Mouse (Mus musculus): ENCODE measurements at regions not wholly inside any gene's neighbourhood (a gene's known extent, or its start where the extent isn't known, plus 50 kb on each side); places are given as distances from the start of the nearest gene placed in this dataset.
A peak's percentile ranks its signal among the peaks of the same experiment; 100 is the strongest.

GRCm38 (mm10) chr17:4639531-4639930, 354.6 kb upstream of the Arid1b start:
- DNase-seq, result no peak
- Histone ChIP-seq H3K4me1 (ENCODE audit: control insufficient read depth, insufficient read depth, low read length) (peaks cover 6% of the 10 kb centered on the region; the same call in 1 of the 2 replicates), H3K4me3 (replicated peaks; ENCODE audit: low read depth, low read length) (no peak overlapping the region), H3K27ac (replicated peaks; ENCODE audit: low read depth, low read length) (no peak overlapping the region), H3K9me3 (ENCODE audit: control insufficient read depth, low read length) (0 out of 2 replicates have a peak, but pooled peaks cover 3% of the 10 kb centered on the region), H3K4me2 (ENCODE audit: low read length) (no peak overlapping the region), H3K36me3 (ENCODE audit: control insufficient read depth, insufficient read depth, low read length) (no peaks in the 10 kb centered on the region), H3K9ac (replicated peaks; ENCODE audit: low read length) (no peak overlapping the region), H3K27me3 (ENCODE audit: control insufficient read depth, insufficient read depth, low read length) (no peaks in the 10 kb centered on the region)
- WGBS, result 92% methylated on average over 4 of the region's 4 CpGs
- no peak for ATAC-seq (ENCODE audit: low FRiP score, low TSS enrichment)

- Histone ChIP-seq H3K27ac (replicated peaks; ENCODE audit: low read depth, low read length) (no peak overlapping the region), H3K27me3 (ENCODE audit: control insufficient read depth, insufficient read depth, low read length) (no peaks in the 10 kb centered on the region), H3K9ac (replicated peaks; ENCODE audit: low read length) (no peak overlapping the region), H3K4me1 (ENCODE audit: control insufficient read depth, insufficient read depth, low read length) (peaks cover 6% of the 10 kb centered on the region; the same call in 1 of the 2 replicates), H3K9me3 (ENCODE audit: control insufficient read depth, low read length) (0 out of 2 replicates have a peak, but pooled peaks cover 3% of the 10 kb centered on the region), H3K4me3 (replicated peaks; ENCODE audit: low read depth, low read length) (no peak overlapping the region), H3K4me2 (ENCODE audit: low read length) (no peak overlapping the region), H3K36me3 (ENCODE audit: control insufficient read depth, insufficient read depth, low read length) (no peaks in the 10 kb centered on the region)
- ATAC-seq (ENCODE audit: low FRiP score, low TSS enrichment) (no peak), DNase-seq (no peak)
- WGBS, result 94% methylated on average over 7 of the region's 7 CpGs
Observed at GRCm38 (mm10) chr17:4640555-4640954, 353.6 kb upstream of the Arid1b start.

- Histone ChIP-seq H3K4me3 (replicated peaks; ENCODE audit: low read depth, low read length) (no peak overlapping the region), H3K9me3 (ENCODE audit: control insufficient read depth, low read length) (0 out of 2 replicates have a peak, but pooled peaks cover 3% of the 10 kb centered on the region), H3K27ac (replicated peaks; ENCODE audit: low read depth, low read length) (no peak overlapping the region), H3K4me1 (ENCODE audit: control insufficient read depth, insufficient read depth, low read length) (peaks cover 6% of the 10 kb centered on the region; the same call in 1 of the 2 replicates), H3K4me2 (ENCODE audit: low read length) (no peak overlapping the region), H3K9ac (replicated peaks; ENCODE audit: low read length) (no peak overlapping the region), H3K36me3 (ENCODE audit: control insufficient read depth, insufficient read depth, low read length) (no peaks in the 10 kb centered on the region), H3K27me3 (ENCODE audit: control insufficient read depth, insufficient read depth, low read length) (no peaks in the 10 kb centered on the region)
- 79% methylated on average over 4 of the region's 4 CpGs for WGBS
- no peak for ATAC-seq (ENCODE audit: low FRiP score, low TSS enrichment)
- DNase-seq, result no peak
Observed at GRCm38 (mm10) chr17:4641166-4641565, 353.0 kb upstream of the Arid1b start.

GRCm38 (mm10) chr17:4642046-4642445, 352.1 kb upstream of the Arid1b start:
- H3K9me3 ChIP-seq (ENCODE audit: control insufficient read depth, low read length), result 0 out of 2 replicates have a peak, but pooled peaks cover 3% of the 10 kb centered on the region
- ATAC-seq (ENCODE audit: low FRiP score, low TSS enrichment), result no peak
- H3K4me2 ChIP-seq (ENCODE audit: low read length), result no peak overlapping the region
- WGBS, result 76% methylated on average over 1 of the region's 1 CpGs
- H3K4me3 ChIP-seq (replicated peaks; ENCODE audit: low read depth, low read length), result no peak overlapping the region
- no peaks in the 10 kb centered on the region for H3K36me3 ChIP-seq (ENCODE audit: control insufficient read depth, insufficient read depth, low read length)
- no peak overlapping the region for H3K27ac ChIP-seq (replicated peaks; ENCODE audit: low read depth, low read length)
- H3K27me3 ChIP-seq (ENCODE audit: control insufficient read depth, insufficient read depth, low read length), result no peaks in the 10 kb centered on the region
- peaks cover 1% of the 10 kb centered on the region; the same call in 1 of the 2 replicates for H3K4me1 ChIP-seq (ENCODE audit: control insufficient read depth, insufficient read depth, low read length)
- DNase-seq, result no peak
- H3K9ac ChIP-seq (replicated peaks; ENCODE audit: low read length), result no peak overlapping the region

- Histone ChIP-seq H3K27ac (replicated peaks; ENCODE audit: low read depth, low read length) (no peak overlapping the region), H3K4me3 (replicated peaks; ENCODE audit: low read depth, low read length) (no peak overlapping the region), H3K27me3 (ENCODE audit: control insufficient read depth, insufficient read depth, low read length) (no peaks in the 10 kb centered on the region), H3K9ac (replicated peaks; ENCODE audit: low read length) (no peak overlapping the region), H3K36me3 (ENCODE audit: control insufficient read depth, insufficient read depth, low read length) (no peaks in the 10 kb centered on the region), H3K9me3 (ENCODE audit: control insufficient read depth, low read length) (0 out of 2 replicates have a peak, but pooled peaks cover 2% of the 10 kb centered on the region), H3K4me1 (ENCODE audit: control insufficient read depth, insufficient read depth, low read length) (no peaks in the 10 kb centered on the region), H3K4me2 (ENCODE audit: low read length) (no peak overlapping the region)
- no peak for DNase-seq
- WGBS, result 89% methylated on average over 6 of the region's 6 CpGs
- ATAC-seq (ENCODE audit: low FRiP score, low TSS enrichment), result no peak
Observed at GRCm38 (mm10) chr17:4643343-4643742, 350.8 kb upstream of the Arid1b start.

- no peak overlapping the region for H3K9ac ChIP-seq (replicated peaks; ENCODE audit: low read length)
Observed at GRCm38 (mm10) chr17:4648603-4649002, 345.5 kb upstream of the Arid1b start.

GRCm38 (mm10) chr17:4654221-4654620, 339.9 kb upstream of the Arid1b start:
- no peaks in the 10 kb centered on the region for H3K36me3 ChIP-seq (ENCODE audit: control insufficient read depth, insufficient read depth, low read length)
- no peaks in the 10 kb centered on the region for H3K9me3 ChIP-seq (ENCODE audit: control insufficient read depth, low read length)
- 50% methylated on average over 3 of the region's 3 CpGs for WGBS
- no peak overlapping the region for H3K4me3 ChIP-seq (replicated peaks; ENCODE audit: low read depth, low read length)
- ATAC-seq (ENCODE audit: low FRiP score, low TSS enrichment), result no peak
- peak; percentile 22 for DNase-seq
- no peak overlapping the region for H3K27ac ChIP-seq (replicated peaks; ENCODE audit: low read depth, low read length)
- no peaks in the 10 kb centered on the region; the same call in 1 of the 2 replicates for H3K4me1 ChIP-seq (ENCODE audit: control insufficient read depth, insufficient read depth, low read length)
- H3K4me2 ChIP-seq (ENCODE audit: low read length), result no peak overlapping the region
- H3K27me3 ChIP-seq (ENCODE audit: control insufficient read depth, insufficient read depth, low read length), result no peaks in the 10 kb centered on the region
- no peak overlapping the region for H3K9ac ChIP-seq (replicated peaks; ENCODE audit: low read length)

More at GRCm38 (mm10) chr17:4648603-4649002, 345.5 kb upstream of the Arid1b start:
- no peak for DNase-seq
- Histone ChIP-seq H3K4me3 (replicated peaks; ENCODE audit: low read depth, low read length) (no peak overlapping the region), H3K36me3 (ENCODE audit: control insufficient read depth, insufficient read depth, low read length) (no peaks in the 10 kb centered on the region), H3K27ac (replicated peaks; ENCODE audit: low read depth, low read length) (no peak overlapping the region), H3K4me1 (ENCODE audit: control insufficient read depth, insufficient read depth, low read length) (no peaks in the 10 kb centered on the region), H3K9me3 (ENCODE audit: control insufficient read depth, low read length) (no peaks in the 10 kb centered on the region), H3K27me3 (ENCODE audit: control insufficient read depth, insufficient read depth, low read length) (no peaks in the 10 kb centered on the region), H3K4me2 (ENCODE audit: low read length) (no peak overlapping the region)
- 95% methylated on average over 4 of the region's 4 CpGs for WGBS
- no peak for ATAC-seq (ENCODE audit: low FRiP score, low TSS enrichment)

- Histone ChIP-seq H3K27me3 (ENCODE audit: control insufficient read depth, insufficient read depth, low read length) (no peaks in the 10 kb centered on the region), H3K27ac (replicated peaks; ENCODE audit: low read depth, low read length) (no peak overlapping the region), H3K9me3 (ENCODE audit: control insufficient read depth, low read length) (no peaks in the 10 kb centered on the region), H3K36me3 (ENCODE audit: control insufficient read depth, insufficient read depth, low read length) (no peaks in the 10 kb centered on the region), H3K4me3 (replicated peaks; ENCODE audit: low read depth, low read length) (no peak overlapping the region), H3K9ac (replicated peaks; ENCODE audit: low read length) (no peak overlapping the region), H3K4me1 (ENCODE audit: control insufficient read depth, insufficient read depth, low read length) (no peaks in the 10 kb centered on the region; the same call in 1 of the 2 replicates), H3K4me2 (ENCODE audit: low read length) (no peak overlapping the region)
- WGBS, result 91% methylated on average over 5 of the region's 5 CpGs
- ATAC-seq (ENCODE audit: low FRiP score, low TSS enrichment) (no peak), DNase-seq (no peak)
Observed at GRCm38 (mm10) chr17:4661996-4662395, 332.1 kb upstream of the Arid1b start.

- peak; percentile 17 for DNase-seq
- H3K4me3 ChIP-seq (replicated peaks; ENCODE audit: low read depth, low read length), result no peak overlapping the region
- H3K4me1 ChIP-seq (ENCODE audit: control insufficient read depth, insufficient read depth, low read length), result 0 out of 2 replicates have a peak, but pooled peaks cover 3% of the 10 kb centered on the region
- H3K4me2 ChIP-seq (ENCODE audit: low read length), result no peak overlapping the region
- 59% methylated on average over 3 of the region's 3 CpGs for WGBS
- no peaks in the 10 kb centered on the region for H3K9me3 ChIP-seq (ENCODE audit: control insufficient read depth, low read length)
- H3K36me3 ChIP-seq (ENCODE audit: control insufficient read depth, insufficient read depth, low read length), result no peaks in the 10 kb centered on the region
- no peak overlapping the region for H3K9ac ChIP-seq (replicated peaks; ENCODE audit: low read length)
- no peak for ATAC-seq (ENCODE audit: low FRiP score, low TSS enrichment)
- no peak overlapping the region for H3K27ac ChIP-seq (replicated peaks; ENCODE audit: low read depth, low read length)
- H3K27me3 ChIP-seq (ENCODE audit: control insufficient read depth, insufficient read depth, low read length), result no peaks in the 10 kb centered on the region
Observed at GRCm38 (mm10) chr17:4668511-4668910, 325.6 kb upstream of the Arid1b start.

Measured in midbrain, embryonic 14.5 days (tissue).